Mouse (Mus musculus): ENCODE data around the gene St6galnac6. TPM values are rescaled to one million over a fixed set of nuclear protein-coding genes. Genes with fewer than 3 reads are reported as not detected.
A peak's percentile ranks its signal among the peaks of the same experiment; 100 is the strongest.

Gene St6galnac6
- polyA plus RNA-seq, 1 experiment from 2014 or later, result 5.2 TPM

DNA sequence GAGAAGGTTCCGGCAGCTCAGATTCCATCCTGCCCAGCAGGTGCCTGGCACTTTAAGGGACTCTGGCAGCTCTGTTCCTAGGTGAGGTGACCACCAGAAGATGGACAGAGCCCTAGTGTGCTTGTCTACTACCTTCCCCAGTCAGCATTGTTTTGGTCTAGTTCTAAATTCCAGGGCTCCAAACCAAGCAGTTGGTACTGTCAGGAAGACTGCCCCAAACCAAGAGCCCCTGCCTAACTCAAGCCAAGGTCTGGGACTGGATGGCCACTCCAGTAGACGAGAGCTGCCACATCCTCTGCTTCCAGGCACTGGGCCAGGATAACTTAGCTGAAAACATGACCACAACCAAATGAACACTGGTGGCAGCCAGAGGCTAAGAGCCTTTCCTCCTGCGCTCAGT lies 30.6 kb upstream of the St6galnac6 start:
- ATAC-seq (ENCODE audit: low read depth), result no peak
- H3K27ac ChIP-seq (ENCODE audit: low read depth, low read length), result no peak overlapping the region
- peaks cover 28% of the 10 kb centered on the region for H3K36me3 ChIP-seq (ENCODE audit: control insufficient read depth, insufficient read depth, low read length)
- no peak overlapping the region for H3K4me2 ChIP-seq (ENCODE audit: low read depth, low read length)
- no peak overlapping the region for H3K9ac ChIP-seq (replicated peaks; ENCODE audit: low read depth, low read length)
- H3K4me3 ChIP-seq (ENCODE audit: low read depth, low read length), result no peak overlapping the region
- H3K27me3 ChIP-seq (ENCODE audit: control insufficient read depth, insufficient read depth, low read length), result no peaks in the 10 kb centered on the region
- H3K4me1 ChIP-seq (ENCODE audit: control insufficient read depth, insufficient read depth, low read length), result peaks cover 11% of the 10 kb centered on the region
- no peaks in the 10 kb centered on the region for H3K9me3 ChIP-seq (ENCODE audit: control insufficient read depth, low read length)
- 89% methylated on average over 3 of the region's 3 CpGs for WGBS

DNA sequence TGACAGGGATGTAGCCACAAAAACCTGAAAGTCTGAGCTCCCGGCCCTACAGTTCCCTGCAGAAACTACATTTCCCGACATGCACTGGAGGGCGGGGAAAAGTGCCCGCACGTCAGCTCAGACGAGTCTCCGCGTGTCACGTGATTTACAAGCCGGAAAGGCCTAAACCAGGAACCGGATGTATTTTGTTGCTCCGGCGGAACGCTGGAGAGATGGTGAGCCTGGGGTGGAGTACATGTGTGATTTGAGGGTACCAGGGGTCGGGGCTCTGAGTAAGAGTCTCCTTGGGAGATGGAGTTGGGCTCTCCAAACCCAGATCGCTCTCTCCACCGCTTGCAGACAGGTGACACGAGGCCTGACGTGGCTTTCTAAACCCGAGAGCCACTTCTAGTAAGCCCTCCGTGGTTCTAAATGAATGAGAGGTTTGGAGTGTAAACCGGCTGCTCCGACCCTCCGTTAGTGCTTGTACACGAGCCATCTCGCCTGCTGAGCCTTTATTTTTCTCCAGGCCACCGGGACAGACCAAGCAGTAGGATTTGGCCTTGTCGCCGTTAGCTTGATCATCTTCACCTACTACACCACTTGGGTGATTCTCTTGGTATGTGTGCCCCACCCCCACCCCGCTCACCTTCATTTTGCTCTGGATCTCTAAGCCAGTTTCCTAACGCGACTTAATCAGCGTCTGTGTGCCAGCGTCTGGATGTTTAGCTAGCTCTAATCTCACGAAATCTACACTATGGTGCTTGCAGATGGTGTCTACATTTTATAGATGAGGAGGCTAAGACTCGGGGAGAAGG lies 28.6 kb upstream of the St6galnac6 start, which contains the start of gene Dpm2:
Gene Dpm2, plus strand, starts transcription at position 161 of the 797 bp plus-strand sequence.
- peaks cover 16% of the 10 kb centered on the region for H3K36me3 ChIP-seq (ENCODE audit: control insufficient read depth, insufficient read depth, low read length)
- peaks cover 11% of the 10 kb centered on the region for H3K4me1 ChIP-seq (ENCODE audit: control insufficient read depth, insufficient read depth, low read length)
- peak within 1 kb of the TSS; percentile 59 for H3K4me3 ChIP-seq (ENCODE audit: low read depth, low read length)
- ATAC-seq (ENCODE audit: low read depth), result peak; percentile 83
- H3K27me3 ChIP-seq (ENCODE audit: control insufficient read depth, insufficient read depth, low read length), result no peaks in the 10 kb centered on the region
- H3K27ac ChIP-seq (ENCODE audit: low read depth, low read length), result 0 out of 2 replicates have a peak within 1 kb of the TSS, but pooled peaks have one; percentile 28
- H3K9me3 ChIP-seq (ENCODE audit: control insufficient read depth, low read length), result no peaks in the 10 kb centered on the region
- H3K9ac ChIP-seq (replicated peaks; ENCODE audit: low read depth, low read length), result peak within 1 kb of the TSS; percentile 70
- 2% methylated on average over 36 of the region's 36 CpGs for WGBS
- H3K4me2 ChIP-seq (ENCODE audit: low read depth, low read length), result peak within 1 kb of the TSS; percentile 78

DNA sequence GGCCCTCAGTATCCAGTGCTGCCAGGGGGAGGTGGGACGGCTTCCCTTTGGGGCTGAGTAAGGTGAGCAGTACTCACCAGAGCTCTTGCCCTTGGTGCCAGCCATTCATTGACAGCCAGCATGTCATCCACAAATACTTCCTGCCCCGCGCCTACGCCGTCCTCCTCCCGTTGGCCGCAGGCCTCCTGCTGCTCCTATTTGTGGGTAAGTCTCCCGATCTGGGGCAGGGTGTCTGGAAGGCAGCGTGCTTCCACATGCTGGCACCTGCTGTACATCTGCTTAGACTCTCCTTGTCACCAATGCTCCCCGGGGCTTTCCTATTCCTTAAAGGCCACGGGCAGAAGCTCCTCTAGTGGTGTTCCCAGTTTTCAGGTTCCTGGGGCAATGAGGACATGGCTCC lies 27.3 kb upstream of the St6galnac6 start:
- H3K9me3 ChIP-seq (ENCODE audit: control insufficient read depth, low read length), result no peaks in the 10 kb centered on the region
- H3K9ac ChIP-seq (replicated peaks; ENCODE audit: low read depth, low read length), result no peak overlapping the region
- H3K27me3 ChIP-seq (ENCODE audit: control insufficient read depth, insufficient read depth, low read length), result no peaks in the 10 kb centered on the region
- peaks cover 11% of the 10 kb centered on the region for H3K4me1 ChIP-seq (ENCODE audit: control insufficient read depth, insufficient read depth, low read length)
- peaks cover 10% of the 10 kb centered on the region; the same call in 1 of the 2 replicates for H3K36me3 ChIP-seq (ENCODE audit: control insufficient read depth, insufficient read depth, low read length)
- H3K4me3 ChIP-seq (ENCODE audit: low read depth, low read length), result no peak overlapping the region
- no peak overlapping the region for H3K4me2 ChIP-seq (ENCODE audit: low read depth, low read length)
- no peak overlapping the region for H3K27ac ChIP-seq (ENCODE audit: low read depth, low read length)
- ATAC-seq (ENCODE audit: low read depth), result no peak
- 93% methylated on average over 11 of the region's 11 CpGs for WGBS

DNA sequence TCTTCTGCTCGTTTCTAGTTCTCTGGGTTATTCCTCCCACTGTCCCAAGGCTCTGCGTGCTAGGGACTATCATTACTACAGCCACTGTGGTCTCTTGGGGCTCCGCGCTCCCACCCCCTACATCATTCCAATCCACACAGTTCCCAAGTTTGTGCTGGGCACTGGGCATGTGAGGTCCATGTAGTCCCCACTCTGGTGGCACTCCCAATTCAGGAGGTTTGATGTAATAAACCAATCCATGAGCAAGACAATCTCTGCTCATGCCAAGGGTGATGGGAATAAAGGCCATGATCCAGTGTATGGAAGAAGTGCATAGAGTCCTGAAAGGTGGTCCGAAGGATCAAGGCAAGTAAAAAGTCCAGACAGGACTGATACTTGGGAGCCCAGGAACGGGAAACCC lies 25.0 kb upstream of the St6galnac6 start, which contains the start of gene Pip5kl1:
Gene Pip5kl1, plus strand, starts transcription at position 301 of the 400 bp plus-strand sequence.
- H3K36me3 ChIP-seq (ENCODE audit: control insufficient read depth, insufficient read depth, low read length), result no peaks in the 10 kb centered on the region
- peak within 1 kb of the TSS; percentile 94 for H3K4me2 ChIP-seq (ENCODE audit: low read depth, low read length)
- no peak for ATAC-seq (ENCODE audit: low read depth)
- peak within 1 kb of the TSS; percentile 59 for H3K9ac ChIP-seq (replicated peaks; ENCODE audit: low read depth, low read length)
- peak within 1 kb of the TSS; percentile 43 for H3K4me3 ChIP-seq (ENCODE audit: low read depth, low read length)
- H3K9me3 ChIP-seq (ENCODE audit: control insufficient read depth, low read length), result no peaks in the 10 kb centered on the region
- peak within 1 kb of the TSS; percentile 23; the same call in 1 of the 2 replicates for H3K27ac ChIP-seq (ENCODE audit: low read depth, low read length)
- no peaks in the 10 kb centered on the region for H3K27me3 ChIP-seq (ENCODE audit: control insufficient read depth, insufficient read depth, low read length)
- 78% methylated on average over 6 of the region's 6 CpGs for WGBS
- peaks cover 11% of the 10 kb centered on the region for H3K4me1 ChIP-seq (ENCODE audit: control insufficient read depth, insufficient read depth, low read length)

DNA sequence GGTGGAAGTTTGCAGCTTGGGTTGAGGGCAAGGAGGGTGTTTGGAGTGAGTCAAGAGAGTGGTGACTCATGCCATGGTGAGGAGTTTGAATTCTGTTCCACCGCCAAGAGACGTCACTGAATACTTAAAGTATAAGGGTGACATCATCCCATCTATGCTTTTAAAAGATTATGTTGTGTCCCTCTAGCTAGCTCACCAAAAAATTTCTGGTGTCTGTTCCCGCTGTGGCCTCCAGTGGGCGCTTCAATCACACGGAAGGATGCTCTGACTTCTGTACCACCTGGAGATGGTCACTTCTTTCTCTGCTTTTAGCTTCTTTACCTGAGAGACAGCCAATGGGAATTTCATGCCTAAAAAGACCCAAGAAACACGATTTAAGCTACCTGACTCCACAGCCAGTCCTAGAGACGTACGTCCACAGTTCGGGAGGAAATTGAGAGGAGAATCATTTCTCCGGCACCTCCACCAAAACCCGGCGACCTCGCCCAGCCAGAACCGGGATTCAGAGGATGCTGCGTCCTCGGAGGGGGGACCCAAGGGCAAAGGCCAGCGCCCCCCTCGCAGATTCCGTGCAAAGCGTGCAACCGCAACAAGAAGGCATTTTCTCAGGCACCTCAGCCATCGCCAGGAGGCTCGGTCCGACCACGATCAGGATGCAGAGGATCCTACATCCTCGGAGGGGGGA lies 24.5 kb upstream of the St6galnac6 start:
- peak overlapping the region; percentile 43 for H3K4me3 ChIP-seq (ENCODE audit: low read depth, low read length)
- peaks cover 11% of the 10 kb centered on the region for H3K4me1 ChIP-seq (ENCODE audit: control insufficient read depth, insufficient read depth, low read length)
- WGBS, result 2% methylated on average over 26 of the region's 26 CpGs
- H3K36me3 ChIP-seq (ENCODE audit: control insufficient read depth, insufficient read depth, low read length), result no peaks in the 10 kb centered on the region
- peak overlapping the region; percentile 23; the same call in 1 of the 2 replicates for H3K27ac ChIP-seq (ENCODE audit: low read depth, low read length)
- H3K4me2 ChIP-seq (ENCODE audit: low read depth, low read length), result peak overlapping the region; percentile 94
- no peaks in the 10 kb centered on the region for H3K27me3 ChIP-seq (ENCODE audit: control insufficient read depth, insufficient read depth, low read length)
- ATAC-seq (ENCODE audit: low read depth), result peak; percentile 38; the same call in 1 of the 2 replicates
- H3K9me3 ChIP-seq (ENCODE audit: control insufficient read depth, low read length), result no peaks in the 10 kb centered on the region
- H3K9ac ChIP-seq (replicated peaks; ENCODE audit: low read depth, low read length), result peak overlapping the region; percentile 59

DNA sequence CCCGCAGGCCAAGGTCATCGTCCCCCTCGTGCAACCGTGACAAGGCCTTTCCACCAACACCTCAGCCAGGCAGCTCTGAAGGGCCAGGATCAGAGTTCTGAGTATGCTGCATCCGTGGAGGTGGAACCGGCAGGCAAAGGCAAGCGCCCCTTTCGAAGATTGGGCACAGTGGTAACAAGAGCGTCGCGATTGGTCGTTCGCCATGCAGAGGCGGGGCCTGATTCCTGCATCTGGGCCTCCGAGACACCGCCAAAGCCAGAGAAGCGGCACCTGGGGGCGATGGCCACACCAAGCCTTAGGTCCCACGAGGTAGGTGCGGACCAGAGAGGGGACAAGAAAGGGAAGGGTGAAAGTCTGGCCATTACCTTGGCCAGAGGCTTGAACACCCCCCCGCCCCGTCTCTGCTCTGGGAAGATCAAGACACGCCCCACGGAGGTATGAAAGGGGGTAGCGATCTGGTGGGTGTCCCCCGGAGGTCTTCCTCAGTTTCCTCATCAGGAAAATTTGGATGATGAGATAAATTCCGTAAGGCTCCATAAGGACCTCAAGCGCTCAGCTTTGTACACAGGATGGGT lies 23.8 kb upstream of the St6galnac6 start, which contains the start of gene 9430097D07Rik:
Gene 9430097D07Rik, minus strand, starts transcription at position 99 of the 575 bp plus-strand sequence.
- WGBS, result 5% methylated on average over 28 of the region's 28 CpGs
- peak; percentile 69 for ATAC-seq (ENCODE audit: low read depth)
- H3K9me3 ChIP-seq (ENCODE audit: control insufficient read depth, low read length), result no peaks in the 10 kb centered on the region

DNA sequence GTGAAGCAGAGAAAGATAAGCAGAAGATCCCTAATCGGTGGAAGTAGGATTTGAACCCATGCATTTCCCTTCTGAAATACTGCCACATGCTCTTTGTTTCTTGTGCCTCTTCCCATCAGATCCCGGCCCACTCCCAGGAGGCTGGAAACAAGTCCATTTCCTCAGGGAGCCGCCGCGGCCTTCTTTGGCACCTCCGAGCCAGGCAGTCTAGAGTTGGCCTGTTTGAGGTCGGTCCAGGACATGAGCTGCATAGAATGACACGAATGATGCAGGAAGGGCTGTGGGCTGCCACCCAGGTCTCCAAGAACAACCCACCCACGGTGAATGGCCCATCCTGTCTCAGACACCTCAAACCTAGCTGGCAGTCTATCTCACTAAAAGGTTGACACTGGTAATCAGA lies 23.0 kb upstream of the St6galnac6 start:
- Histone ChIP-seq H3K4me1 (ENCODE audit: control insufficient read depth, insufficient read depth, low read length) (peaks cover 8% of the 10 kb centered on the region), H3K27ac (ENCODE audit: low read depth, low read length) (no peak overlapping the region), H3K27me3 (ENCODE audit: control insufficient read depth, insufficient read depth, low read length) (no peaks in the 10 kb centered on the region), H3K4me3 (ENCODE audit: low read depth, low read length) (no peak overlapping the region; the same call in 1 of the 2 replicates), H3K9me3 (ENCODE audit: control insufficient read depth, low read length) (no peaks in the 10 kb centered on the region), H3K9ac (replicated peaks; ENCODE audit: low read depth, low read length) (no peak overlapping the region), H3K4me2 (ENCODE audit: low read depth, low read length) (0 out of 2 replicates have a peak overlapping the region, but pooled peaks have one; percentile 94), H3K36me3 (ENCODE audit: control insufficient read depth, insufficient read depth, low read length) (no peaks in the 10 kb centered on the region)
- ATAC-seq (ENCODE audit: low read depth), result no peak
- 89% methylated on average over 9 of the region's 9 CpGs for WGBS

More for the DNA sequence above, 23.8 kb upstream of the St6galnac6 start, which contains the start of gene 9430097D07Rik:
- peak within 1 kb of the TSS; percentile 59 for H3K9ac ChIP-seq (replicated peaks; ENCODE audit: low read depth, low read length)
- no peaks in the 10 kb centered on the region for H3K36me3 ChIP-seq (ENCODE audit: control insufficient read depth, insufficient read depth, low read length)
- peaks cover 11% of the 10 kb centered on the region for H3K4me1 ChIP-seq (ENCODE audit: control insufficient read depth, insufficient read depth, low read length)
- peak within 1 kb of the TSS; percentile 94 for H3K4me2 ChIP-seq (ENCODE audit: low read depth, low read length)
- H3K27ac ChIP-seq (ENCODE audit: low read depth, low read length), result peak within 1 kb of the TSS; percentile 23; the same call in 1 of the 2 replicates
- H3K27me3 ChIP-seq (ENCODE audit: control insufficient read depth, insufficient read depth, low read length), result no peaks in the 10 kb centered on the region
- peak within 1 kb of the TSS; percentile 43 for H3K4me3 ChIP-seq (ENCODE audit: low read depth, low read length)

DNA sequence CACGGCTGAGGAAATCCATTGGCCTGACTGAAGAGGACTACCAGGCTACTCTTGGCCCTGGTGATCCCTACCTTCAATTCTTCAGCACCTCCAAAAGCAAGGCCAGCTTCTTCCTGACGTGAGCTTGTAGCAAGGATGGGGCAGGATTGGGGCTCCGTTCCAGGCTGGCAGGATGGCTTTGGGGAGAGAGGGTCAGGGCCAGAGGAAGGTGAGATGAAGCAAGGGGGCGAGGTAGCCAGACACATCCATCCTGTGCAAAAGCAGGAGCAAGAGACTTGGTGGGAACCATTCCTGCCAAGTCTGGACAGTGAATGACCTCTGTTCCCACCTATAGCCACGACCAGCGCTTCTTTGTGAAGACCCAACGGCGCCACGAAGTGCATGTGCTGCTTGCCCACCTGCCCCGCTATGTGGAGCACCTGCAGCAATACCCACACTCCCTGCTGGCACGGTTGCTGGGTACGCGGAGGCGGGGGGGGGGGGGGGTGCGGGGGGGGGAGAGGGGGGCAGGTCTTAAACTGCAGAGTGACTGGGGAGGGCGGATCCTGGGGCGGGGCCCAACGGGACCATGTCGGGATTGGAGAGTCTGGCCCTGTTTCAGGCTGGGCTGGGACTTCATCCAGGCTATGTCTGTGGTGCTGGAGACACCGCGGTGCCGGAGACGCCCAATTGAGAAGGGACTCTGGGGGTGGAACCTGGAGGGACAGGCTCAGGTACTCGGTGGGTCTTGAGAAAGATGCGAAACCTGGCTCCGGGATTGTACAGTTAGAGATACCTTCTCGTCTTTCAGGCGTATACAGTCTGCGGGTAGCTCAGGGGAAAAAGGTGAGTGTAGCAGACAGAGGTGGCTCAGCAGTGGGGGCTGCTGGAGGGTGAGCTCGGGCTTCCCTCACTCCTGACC lies 21.1 kb upstream of the St6galnac6 start:
- Histone ChIP-seq H3K4me1 (ENCODE audit: control insufficient read depth, insufficient read depth, low read length) (no peaks in the 10 kb centered on the region), H3K27ac (ENCODE audit: low read depth, low read length) (no peak overlapping the region), H3K27me3 (ENCODE audit: control insufficient read depth, insufficient read depth, low read length) (no peaks in the 10 kb centered on the region), H3K4me2 (ENCODE audit: low read depth, low read length) (no peak overlapping the region), H3K9ac (replicated peaks; ENCODE audit: low read depth, low read length) (no peak overlapping the region), H3K36me3 (ENCODE audit: control insufficient read depth, insufficient read depth, low read length) (no peaks in the 10 kb centered on the region), H3K4me3 (ENCODE audit: low read depth, low read length) (no peak overlapping the region), H3K9me3 (ENCODE audit: control insufficient read depth, low read length) (no peaks in the 10 kb centered on the region)
- ATAC-seq (ENCODE audit: low read depth), result no peak
- 45% methylated on average over 24 of the region's 30 CpGs for WGBS

Measured in neural tube, embryonic 14.5 days (tissue).